Mouse (Mus musculus): ENCODE data around the gene H1f0. TPM values are rescaled to one million over a fixed set of nuclear protein-coding genes. Genes with fewer than 3 reads are reported as not detected.

The H1f0 gene
- polyA plus RNA-seq, 1 experiment from 2014 or later: 340 TPM

GRCm38 (mm10) chr15:79038853-79039252 is 10.6 kb downstream of the H1f0 start:
- 27% methylated on average over 7 of the region's 7 CpGs for WGBS

GRCm38 (mm10) chr15:79040501-79041416 is 12.5 kb downstream of the H1f0 start:
- 19% methylated on average over 24 of the region's 24 CpGs for WGBS
- H3K9ac ChIP-seq (ENCODE audit: low read length): no peak overlapping the region
- ATAC-seq (ENCODE audit: insufficient read depth, low FRiP score, low TSS enrichment) (no peak), DNase-seq (ENCODE audit: low spot score) (no peak)
- no peak overlapping the region for H3K27ac ChIP-seq (ENCODE audit: low read depth, low read length)
- H3K4me1 ChIP-seq (ENCODE audit: control insufficient read depth, insufficient read depth, low read length): peaks cover 17% of the 10 kb centered on the region
- H3K4me3 ChIP-seq (ENCODE audit: low read depth, low read length): no peak overlapping the region
- 0 out of 2 replicates have a peak, but pooled peaks cover 2% of the 10 kb centered on the region for H3K36me3 ChIP-seq (ENCODE audit: control insufficient read depth, insufficient read depth, low read length)
- peaks cover 33% of the 10 kb centered on the region for H3K27me3 ChIP-seq (ENCODE audit: control insufficient read depth, insufficient read depth, low read length)
- no peaks in the 10 kb centered on the region for H3K9me3 ChIP-seq (ENCODE audit: control insufficient read depth, low read length)
- peak overlapping the region; percentile 15; the same call in 1 of the 2 replicates for H3K4me2 ChIP-seq (ENCODE audit: low read depth)

More at GRCm38 (mm10) chr15:79038853-79039252, 10.6 kb downstream of the H1f0 start:
- Histone ChIP-seq H3K36me3 (ENCODE audit: control insufficient read depth, insufficient read depth, low read length) (0 out of 2 replicates have a peak, but pooled peaks cover 2% of the 10 kb centered on the region), H3K27me3 (ENCODE audit: control insufficient read depth, insufficient read depth, low read length) (peaks cover 33% of the 10 kb centered on the region), H3K27ac (ENCODE audit: low read depth, low read length) (no peak overlapping the region), H3K4me3 (ENCODE audit: low read depth, low read length) (no peak overlapping the region), H3K4me2 (ENCODE audit: low read depth) (no peak overlapping the region), H3K9me3 (ENCODE audit: control insufficient read depth, low read length) (no peaks in the 10 kb centered on the region), H3K9ac (ENCODE audit: low read length) (no peak overlapping the region), H3K4me1 (ENCODE audit: control insufficient read depth, insufficient read depth, low read length) (peaks cover 9% of the 10 kb centered on the region)
- ATAC-seq (ENCODE audit: insufficient read depth, low FRiP score, low TSS enrichment) (0 out of 2 replicates have a peak, but pooled peaks have one; percentile 43), DNase-seq (ENCODE audit: low spot score) (peak; percentile 73)

- Histone ChIP-seq H3K4me1 (ENCODE audit: control insufficient read depth, insufficient read depth, low read length) (peaks cover 17% of the 10 kb centered on the region), H3K9me3 (ENCODE audit: control insufficient read depth, low read length) (no peaks in the 10 kb centered on the region), H3K4me2 (ENCODE audit: low read depth) (peak within 1 kb of the TSS; percentile 83), H3K27me3 (ENCODE audit: control insufficient read depth, insufficient read depth, low read length) (peaks cover 33% of the 10 kb centered on the region), H3K4me3 (ENCODE audit: low read depth, low read length) (peak within 1 kb of the TSS; percentile 47), H3K9ac (ENCODE audit: low read length) (peak within 1 kb of the TSS; percentile 52), H3K27ac (ENCODE audit: low read depth, low read length) (no peak within 1 kb of the TSS), H3K36me3 (ENCODE audit: control insufficient read depth, insufficient read depth, low read length) (no peaks in the 10 kb centered on the region)
- DNase-seq (ENCODE audit: low spot score): no peak
- WGBS: 83% methylated on average over 6 of the region's 6 CpGs
- ATAC-seq (ENCODE audit: insufficient read depth, low FRiP score, low TSS enrichment): no peak
Measured at GRCm38 (mm10) chr15:79041585-79041984, 13.3 kb downstream of the H1f0 start, which contains the start of gene Galr3. Gene Galr3, plus strand, starts transcription at chr15:79041885.

GRCm38 (mm10) chr15:79042721-79043491 is 14.7 kb downstream of the H1f0 start:
- ATAC-seq (ENCODE audit: insufficient read depth, low FRiP score, low TSS enrichment) (no peak), DNase-seq (ENCODE audit: low spot score) (peak; percentile 42)
- WGBS: under 1% methylated on average over 76 of the region's 105 CpGs
- Histone ChIP-seq H3K4me2 (ENCODE audit: low read depth) (peak overlapping the region; percentile 83), H3K9me3 (ENCODE audit: control insufficient read depth, low read length) (no peaks in the 10 kb centered on the region), H3K36me3 (ENCODE audit: control insufficient read depth, insufficient read depth, low read length) (no peaks in the 10 kb centered on the region), H3K9ac (ENCODE audit: low read length) (peak overlapping the region; percentile 52), H3K27me3 (ENCODE audit: control insufficient read depth, insufficient read depth, low read length) (peaks cover 33% of the 10 kb centered on the region), H3K27ac (ENCODE audit: low read depth, low read length) (no peak overlapping the region), H3K4me1 (ENCODE audit: control insufficient read depth, insufficient read depth, low read length) (peaks cover 17% of the 10 kb centered on the region), H3K4me3 (ENCODE audit: low read depth, low read length) (peak overlapping the region; percentile 47)

- DNase-seq (ENCODE audit: low spot score) (peak; percentile 56), ATAC-seq (ENCODE audit: insufficient read depth, low FRiP score, low TSS enrichment) (peak; percentile 88)
- Histone ChIP-seq H3K36me3 (ENCODE audit: control insufficient read depth, insufficient read depth, low read length) (no peaks in the 10 kb centered on the region), H3K27me3 (ENCODE audit: control insufficient read depth, insufficient read depth, low read length) (peaks cover 33% of the 10 kb centered on the region), H3K27ac (ENCODE audit: low read depth, low read length) (no peak overlapping the region), H3K4me3 (ENCODE audit: low read depth, low read length) (no peak overlapping the region), H3K4me2 (ENCODE audit: low read depth) (no peak overlapping the region), H3K4me1 (ENCODE audit: control insufficient read depth, insufficient read depth, low read length) (peaks cover 13% of the 10 kb centered on the region), H3K9ac (ENCODE audit: low read length) (no peak overlapping the region), H3K9me3 (ENCODE audit: control insufficient read depth, low read length) (no peaks in the 10 kb centered on the region)
- 0% methylated on average over 4 of the region's 4 CpGs for WGBS
Measured at GRCm38 (mm10) chr15:79044837-79045236, 16.6 kb downstream of the H1f0 start.

GRCm38 (mm10) chr15:79048186-79048585 is 19.9 kb downstream of the H1f0 start:
- DNase-seq (ENCODE audit: low spot score) (no peak), ATAC-seq (ENCODE audit: insufficient read depth, low FRiP score, low TSS enrichment) (no peak)
- 60% methylated on average over 4 of the region's 4 CpGs for WGBS
- Histone ChIP-seq H3K4me2 (ENCODE audit: low read depth) (no peak overlapping the region), H3K36me3 (ENCODE audit: control insufficient read depth, insufficient read depth, low read length) (no peaks in the 10 kb centered on the region; the same call in 1 of the 2 replicates), H3K27me3 (ENCODE audit: control insufficient read depth, insufficient read depth, low read length) (peaks cover 7% of the 10 kb centered on the region), H3K9me3 (ENCODE audit: control insufficient read depth, low read length) (no peaks in the 10 kb centered on the region), H3K4me3 (ENCODE audit: low read depth, low read length) (no peak overlapping the region), H3K27ac (ENCODE audit: low read depth, low read length) (no peak overlapping the region), H3K4me1 (ENCODE audit: control insufficient read depth, insufficient read depth, low read length) (peaks cover 11% of the 10 kb centered on the region; the same call in 1 of the 2 replicates), H3K9ac (ENCODE audit: low read length) (no peak overlapping the region)

GRCm38 (mm10) chr15:79050160-79050845 is 22.1 kb downstream of the H1f0 start:
- no peak overlapping the region for H3K4me3 ChIP-seq (ENCODE audit: low read depth, low read length)
- H3K27me3 ChIP-seq (ENCODE audit: control insufficient read depth, insufficient read depth, low read length): no peaks in the 10 kb centered on the region
- H3K36me3 ChIP-seq (ENCODE audit: control insufficient read depth, insufficient read depth, low read length): peaks cover 13% of the 10 kb centered on the region
- no peak overlapping the region; the same call in 1 of the 2 replicates for H3K9ac ChIP-seq (ENCODE audit: low read length)
- H3K27ac ChIP-seq (ENCODE audit: low read depth, low read length): no peak overlapping the region
- 56% methylated on average over 9 of the region's 9 CpGs for WGBS
- DNase-seq (ENCODE audit: low spot score) (no peak), ATAC-seq (ENCODE audit: insufficient read depth, low FRiP score, low TSS enrichment) (0 out of 2 replicates have a peak, but pooled peaks have one; percentile 48)
- H3K4me2 ChIP-seq (ENCODE audit: low read depth): no peak overlapping the region
- no peaks in the 10 kb centered on the region for H3K9me3 ChIP-seq (ENCODE audit: control insufficient read depth, low read length)
- peaks cover 3% of the 10 kb centered on the region; the same call in 1 of the 2 replicates for H3K4me1 ChIP-seq (ENCODE audit: control insufficient read depth, insufficient read depth, low read length)

- H3K27ac ChIP-seq (ENCODE audit: low read depth, low read length): no peak overlapping the region
- H3K27me3 ChIP-seq (ENCODE audit: control insufficient read depth, insufficient read depth, low read length): no peaks in the 10 kb centered on the region
- no peak overlapping the region for H3K4me3 ChIP-seq (ENCODE audit: low read depth, low read length)
- no peak overlapping the region for H3K9ac ChIP-seq (ENCODE audit: low read length)
- H3K36me3 ChIP-seq (ENCODE audit: control insufficient read depth, insufficient read depth, low read length): peaks cover 16% of the 10 kb centered on the region
- no peaks in the 10 kb centered on the region for H3K9me3 ChIP-seq (ENCODE audit: control insufficient read depth, low read length)
- H3K4me1 ChIP-seq (ENCODE audit: control insufficient read depth, insufficient read depth, low read length): peaks cover 3% of the 10 kb centered on the region; the same call in 1 of the 2 replicates
- ATAC-seq (ENCODE audit: insufficient read depth, low FRiP score, low TSS enrichment) (no peak), DNase-seq (ENCODE audit: low spot score) (no peak)
- WGBS: 84% methylated on average over 2 of the region's 2 CpGs
- no peak overlapping the region for H3K4me2 ChIP-seq (ENCODE audit: low read depth)
Measured at GRCm38 (mm10) chr15:79050964-79051363, 22.7 kb downstream of the H1f0 start.

All from neural tube, embryonic 11.5 days (tissue).